Mouse (Mus musculus) heart, adult 8-10 months (tissue): ENCODE results near the gene Tmem210. TPM values are rescaled to one million over a fixed set of nuclear protein-coding genes. Genes with fewer than 3 reads are reported as not detected.

ENCODE experiments used
- DNase-seq: peaks from one replicate; pipeline ENCODE4 v3.0.0; 2022; ENCODE audit warnings: low spot score
- total RNA-seq, 4 experiments: library from RNA; stranded (reverse); gene quantifications; 2 replicates each; pipeline ENCODE4 v1.2.4; 2022

Tmem210 gene
- total RNA-seq, 4 experiments from 2014 or later: not detected

- no peak for DNase-seq
Observed at GRCm38 (mm10) chr2:25293706-25294105, 5.8 kb downstream of the Tmem210 start.

- DNase-seq: no peak
Observed at GRCm38 (mm10) chr2:25297093-25297492, 9.1 kb downstream of the Tmem210 start.

GRCm38 (mm10) chr2:25298046-25298445 is 10.1 kb downstream of the Tmem210 start:
- DNase-seq: no peak

- no peak for DNase-seq
Observed at GRCm38 (mm10) chr2:25303452-25303851, 15.5 kb downstream of the Tmem210 start.

- DNase-seq: no peak
Observed at GRCm38 (mm10) chr2:25303931-25304656, 16.1 kb downstream of the Tmem210 start.

- no peak for DNase-seq
Observed at GRCm38 (mm10) chr2:25304657-25305541, 17.0 kb downstream of the Tmem210 start.

GRCm38 (mm10) chr2:25305587-25306359 is 17.8 kb downstream of the Tmem210 start:
- no peak for DNase-seq

GRCm38 (mm10) chr2:25310180-25310579 is 22.2 kb downstream of the Tmem210 start:
- DNase-seq: no peak

- no peak for DNase-seq
Observed at GRCm38 (mm10) chr2:25310969-25311368, 23.0 kb downstream of the Tmem210 start.

- no peak for DNase-seq
Observed at GRCm38 (mm10) chr2:25311491-25311891, 23.5 kb downstream of the Tmem210 start.

GRCm38 (mm10) chr2:25318119-25318966 is 30.4 kb downstream of the Tmem210 start:
- no peak for DNase-seq

GRCm38 (mm10) chr2:25318971-25319773 is 31.2 kb downstream of the Tmem210 start, which contains the start of gene Grin1:
Grin1 (minus strand) TSS chr2:25319187.
- DNase-seq: no peak

GRCm38 (mm10) chr2:25320084-25320483 is 32.1 kb downstream of the Tmem210 start:
- no peak for DNase-seq

- DNase-seq: no peak
Observed at GRCm38 (mm10) chr2:25326036-25326435, 38.1 kb downstream of the Tmem210 start.

- DNase-seq: peak; percentile 25
Observed at GRCm38 (mm10) chr2:25328440-25328839, 40.5 kb downstream of the Tmem210 start.

- no peak for DNase-seq
Observed at GRCm38 (mm10) chr2:25331470-25331869, 43.5 kb downstream of the Tmem210 start.

- peak; percentile 100 for DNase-seq
Observed at GRCm38 (mm10) chr2:25332286-25333160, 44.6 kb downstream of the Tmem210 start, which contains the start of gene Man1b1. Man1b1 (plus strand) TSS chr2:25332338.

GRCm38 (mm10) chr2:25333569-25333968 is 45.6 kb downstream of the Tmem210 start:
- DNase-seq: no peak

GRCm38 (mm10) chr2:25338303-25338702 is 50.4 kb downstream of the Tmem210 start:
- no peak for DNase-seq
